Mouse (Mus musculus) cortical plate, adult 2 months (tissue): Measurements from ENCODE around the gene Ldlrap1.

Experiments
- CTCF ChIP-seq: fragments of 200-500 bp; IDR thresholded peaks from 2 replicates; pipeline ENCODE4 v1.5.1; 2011; ENCODE audit warnings: mild to moderate bottlenecking, control low read depth, low read length; ENCODE audit not compliant: insufficient read depth; ENCODE audit errors: extremely low read depth
- POLR2A ChIP-seq: fragments of 200-500 bp; IDR thresholded peaks from 2 replicates; pipeline ENCODE4 v1.6.1; 2011; ENCODE audit warnings: mild to moderate bottlenecking, low read length, control low read depth; ENCODE audit not compliant: insufficient read depth; ENCODE audit errors: extremely low read depth

DNA sequence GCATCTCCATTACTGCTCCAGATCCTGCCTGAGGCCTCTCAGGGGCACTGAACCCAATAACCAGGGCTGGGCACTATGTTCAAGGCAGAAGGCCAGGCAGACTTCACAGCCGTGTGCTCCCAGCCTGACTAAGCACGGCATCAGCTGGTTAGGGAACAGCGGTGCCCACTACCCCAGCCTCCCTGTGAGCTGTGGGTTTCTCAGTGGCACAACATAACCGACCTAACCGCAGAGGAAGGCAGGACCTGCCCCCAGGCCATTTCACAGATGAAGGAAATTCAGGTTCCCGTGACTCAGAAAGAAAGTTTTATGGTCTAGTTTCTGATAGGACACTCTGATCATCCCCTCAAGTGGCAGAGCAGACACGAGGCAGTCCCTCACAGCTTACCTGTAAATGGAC is 10.9 kb downstream of the Ldlrap1 start:
- TF ChIP-seq POLR2A (no peak), CTCF (no peak)
